11 mouse cellular contexts compared by ENCODE assay signal in the genomic region with DNA sequence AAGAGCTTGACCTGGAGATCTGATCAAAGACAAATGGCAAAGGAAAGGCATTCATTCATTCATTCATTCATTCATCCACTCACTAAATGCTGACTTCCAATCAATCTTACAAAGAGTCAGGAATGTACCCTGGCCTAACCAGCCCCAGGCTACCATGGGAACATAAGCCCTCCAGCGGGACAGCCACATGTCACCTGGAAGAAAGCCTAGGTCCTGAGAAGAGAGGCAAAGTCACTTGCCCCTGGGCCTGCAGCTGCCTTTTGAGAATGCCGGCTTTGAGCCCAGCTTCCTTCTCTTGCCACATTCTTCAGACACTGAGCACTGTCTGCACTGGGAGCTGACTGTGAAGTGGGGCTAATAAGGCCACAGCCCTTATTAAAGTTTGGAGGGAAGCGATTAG. TPM values are rescaled to one million over a fixed set of nuclear protein-coding genes. Genes with fewer than 3 reads are reported as not detected.
DNase-seq lines count a peak whose midpoint lies in the region; ATAC-seq and TF ChIP-seq lines count a peak whose summit lies in the region.
"Had no signal": no experiment of that assay in that cellular context is flagged by ENCODE, and none has a peak within 500 bp of the region (broad histone marks: within the 10 kb centered on the region; RNA-seq: fewer than 3 reads in every experiment).

No protein-coding gene starts in this region.

- peak overlapping the region; percentile 79 for H3K27ac ChIP-seq in gastrocnemius, adult 2 months
- peak overlapping the region; percentile 55 for H3K27ac ChIP-seq in left cerebral cortex, adult 2 months
- 0 out of 2 replicates have a peak overlapping the region, but pooled peaks have one; percentile 5 for H3K27ac ChIP-seq in embryonic facial prominence, embryonic 15.5 days (replicated peaks)

- H3K9ac ChIP-seq in embryonic facial prominence, embryonic 15.5 days, result no peak overlapping the region

- no peaks in the 10 kb centered on the region for H3K36me3 ChIP-seq in embryonic facial prominence, embryonic 15.5 days

- intact Hi-C loops in gastrocnemius, adult 2 months (cut with DNase I), result loop anchor here (2.0 kb wide), 1 partner anchor 32 kb away; no protein-coding TSS in a partner anchor
- intact Hi-C loops in gastrocnemius, postnatal 36 days (cut with DNase I), result no loop called here
- intact Hi-C loops in left cerebral cortex, adult 2 months (cut with DNase I), result loop anchor here (5.0 kb wide), 1 partner anchor 57 kb away; a partner anchor contains a TSS
- intact Hi-C loops in left cerebral cortex, postnatal 25 days (cut with DNase I), result no loop called here
- intact Hi-C loops in left cerebral cortex, postnatal 10 days (cut with DNase I), result no loop called here

- peaks cover 72% of the 10 kb centered on the region for H3K4me1 ChIP-seq in embryonic facial prominence, embryonic 15.5 days

- peak; percentile 70 for DNase-seq in gastrocnemius, adult 2 months
- DNase-seq in gastrocnemius, postnatal 36 days, result no peak
- no peak for DNase-seq in left cerebral cortex, adult 2 months (ENCODE audit: extremely low spot score in 1 of 2, low spot score in 2 of 2)
- DNase-seq in left cerebral cortex, postnatal 25 days (ENCODE audit: low spot score in 2 of 2), result no peak
- DNase-seq in lung, postnatal 36 days, result peak; percentile 42
- no peak for DNase-seq in left cerebral cortex, postnatal 10 days (ENCODE audit: extremely low spot score in 1 of 2, low spot score in 2 of 2)
- DNase-seq in embryo, embryonic 9.5 days (ENCODE audit: extremely low spot score), result no peak
- DNase-seq: thymus, adult 18-20 months had no signal

- ATAC-seq in embryonic facial prominence, embryonic 15.5 days (ENCODE audit: insufficient number of reproducible peaks, low FRiP score, low TSS enrichment, low read depth), result no peak

- H3K4me2 ChIP-seq in embryonic facial prominence, embryonic 15.5 days (replicated peaks), result no peak overlapping the region

- no peaks in the 10 kb centered on the region for H3K27me3 ChIP-seq in embryonic facial prominence, embryonic 15.5 days

- H3K9me3 ChIP-seq in embryonic facial prominence, embryonic 15.5 days (replicated peaks), result no peaks in the 10 kb centered on the region

- 46% methylated on average over 3 of the region's 3 CpGs for WGBS in embryonic facial prominence, embryonic 15.5 days

- H3K4me3 ChIP-seq in gastrocnemius, adult 2 months, result peak overlapping the region; percentile 25
- H3K4me3 ChIP-seq in left cerebral cortex, adult 2 months, result no peak overlapping the region
- no peak overlapping the region for H3K4me3 ChIP-seq in embryonic facial prominence, embryonic 15.5 days (replicated peaks)
- H3K4me3 ChIP-seq: erythroblast, embryonic 14.5 days; myocyte had no signal

- TF ChIP-seq CTCF in gastrocnemius, adult 2 months (IDR thresholded peaks at IDR 0.05), result no peak
- TF ChIP-seq CTCF in left cerebral cortex, adult 2 months (IDR thresholded peaks at IDR 0.05), result no peak

RNA-seq across cellular contexts. Expression of a gene that starts 56.3 kb away (rescaled TPM):
- total RNA-seq in gastrocnemius, adult 2 months (2021), result 10 to 100 TPM; 38.2 to 52.0 TPM
- total RNA-seq in gastrocnemius, postnatal 36 days (2021), result 10 to 100 TPM; 37.6 to 46.5 TPM
- total RNA-seq in left cerebral cortex, adult 2 months (2021), result 100 to 1,000 TPM; 144 to 152 TPM
- 100 to 1,000 TPM; 143 to 154 TPM for total RNA-seq in left cerebral cortex, postnatal 25 days (2021)
- polyA plus RNA-seq in embryonic facial prominence, embryonic 15.5 days (2015; fragmentation: Nextera tagmentation; extraction: Ambion mirVana), result 67.9 and 72.0 TPM in 2 replicates
- 100 to 1,000 TPM; 125 to 138 TPM for total RNA-seq in left cerebral cortex, postnatal 10 days (2021)

Comparison
In these comparisons a context has a peak if more than half of its experiments do, and no peak if none do; other contexts are left out.
1. DNase-seq: peak in gastrocnemius, adult 2 months (single experiment) and lung, postnatal 36 days (single experiment); none in gastrocnemius, postnatal 36 days (0 of 2), left cerebral cortex, adult 2 months (0 of 2), left cerebral cortex, postnatal 25 days (0 of 2), left cerebral cortex, postnatal 10 days (0 of 2) and embryo, embryonic 9.5 days (single experiment).
2. intact Hi-C loops: an anchor here in gastrocnemius, adult 2 months (2.0 kb wide) and left cerebral cortex, adult 2 months (5.0 kb wide); none called in gastrocnemius, postnatal 36 days, left cerebral cortex, postnatal 25 days and left cerebral cortex, postnatal 10 days.
3. H3K27ac ChIP-seq: peak in every context shown above with its lines; median percentile 79 in gastrocnemius, adult 2 months; 55 in left cerebral cortex, adult 2 months; 5 in embryonic facial prominence, embryonic 15.5 days.